Mouse (Mus musculus) midbrain, embryonic 12.5 days (tissue): ENCODE data around the gene Dzip1l. TPM values are rescaled to one million over a fixed set of nuclear protein-coding genes. Genes with fewer than 3 reads are reported as not detected.
"Not testable (repeated sequence)": the region's sequence is repeated elsewhere in the genome, so short reads cannot be mapped to it uniquely, and the experiment has no call there.

Experiments
- ATAC-seq: fragments of 200-750 bp; cut with Nextera tagmentation; 2 replicates; pipeline ENCODE4 v1.8.0; 2017; ENCODE audit warnings: low read depth, moderate TSS enrichment, moderate library complexity; ENCODE audit not compliant: low FRiP score
- H3K27ac ChIP-seq: fragments of 300-500 bp; sonication (generic); replicated peaks from 2 replicates; pipeline ENCODE4 v1.5.1; 2016; ENCODE audit warnings: mild to moderate bottlenecking
- H3K27me3 ChIP-seq: fragments of 300-500 bp; sonication (generic); 2 replicates; pipeline ENCODE4 v1.6.1; 2016; ENCODE audit warnings: mild to moderate bottlenecking
- H3K36me3 ChIP-seq: fragments of 300-500 bp; sonication (generic); 2 replicates; pipeline ENCODE4 v1.6.1; 2016
- H3K4me1 ChIP-seq: fragments of 300-500 bp; sonication (generic); 2 replicates; pipeline ENCODE4 v1.6.1; 2016
- H3K4me2 ChIP-seq: fragments of 300-500 bp; sonication (generic); replicated peaks from 2 replicates; pipeline ENCODE4 v1.6.1; 2016; ENCODE audit warnings: mild to moderate bottlenecking, moderate library complexity
- H3K4me3 ChIP-seq: fragments of 300-500 bp; sonication (generic); 2 replicates; pipeline ENCODE4 v1.5.1; 2016; ENCODE audit warnings: mild to moderate bottlenecking
- H3K9ac ChIP-seq: fragments of 300-500 bp; sonication (generic); replicated peaks from 2 replicates; pipeline ENCODE4 v1.6.1; 2016; ENCODE audit warnings: mild to moderate bottlenecking, moderate library complexity
- H3K9me3 ChIP-seq: fragments of 300-500 bp; sonication (generic); 2 replicates; pipeline ENCODE4 v1.6.1; 2016; ENCODE audit warnings: mild to moderate bottlenecking
- WGBS: fragments of 180-500 bp; shearing (Covaris S2); methylation state at CpG from one replicate; pipeline ENCODE4 v1.1.7; 2016; 5-methylcytosine and 5-hydroxymethylcytosine counted together
- polyA plus RNA-seq: library from polyadenylated mRNA; unstranded; fragments of >200 nt; fragmentation: Nextera tagmentation; extraction: Ambion mirVana; gene quantifications from 2 replicates; pipeline ENCODE4 v1.2.1, GENCODE M21; 2016

Gene Dzip1l
- polyA plus RNA-seq: 19.0 and 21.2 TPM in 2 replicates

GRCm38 (mm10) chr9:99629281-99630011 is at the start of gene Dzip1l:
Gene Dzip1l (plus strand): TSS chr9:99629496.
- H3K4me1 ChIP-seq: peaks cover 32% of the 10 kb centered on the region
- no peaks in the 10 kb centered on the region for H3K27me3 ChIP-seq
- 0 out of 2 replicates have a peak, but pooled peaks cover 3% of the 10 kb centered on the region for H3K36me3 ChIP-seq
- H3K9ac ChIP-seq: peak within 1 kb of the TSS; percentile 75
- H3K27ac ChIP-seq: peak within 1 kb of the TSS; percentile 78
- no peaks in the 10 kb centered on the region for H3K9me3 ChIP-seq
- under 1% methylated on average over 43 of the region's 44 CpGs for WGBS
- H3K4me2 ChIP-seq: peak within 1 kb of the TSS; percentile 76
- peak within 1 kb of the TSS; percentile 62 for H3K4me3 ChIP-seq
- ATAC-seq: peak; percentile 93

GRCm38 (mm10) chr9:99580655-99581054 is 48.6 kb upstream of the Dzip1l start:
- Histone ChIP-seq H3K9ac (no peak overlapping the region), H3K27ac (no peak overlapping the region), H3K4me3 (no peak overlapping the region), H3K9me3 (no peaks in the 10 kb centered on the region), H3K4me1 (peaks cover 11% of the 10 kb centered on the region), H3K36me3 (peaks cover 49% of the 10 kb centered on the region), H3K27me3 (no peaks in the 10 kb centered on the region), H3K4me2 (no peak overlapping the region)
- WGBS: 53% methylated on average over 2 of the region's 2 CpGs
- no peak; the same call in 1 of the 2 replicates for ATAC-seq

GRCm38 (mm10) chr9:99587505-99588202 is 41.6 kb upstream of the Dzip1l start:
- no peak for ATAC-seq
- no peaks in the 10 kb centered on the region for H3K9me3 ChIP-seq
- no peaks in the 10 kb centered on the region for H3K4me1 ChIP-seq
- H3K9ac ChIP-seq: no peak overlapping the region
- 30% methylated on average over 8 of the region's 8 CpGs for WGBS
- no peak overlapping the region for H3K4me2 ChIP-seq
- no peak overlapping the region for H3K4me3 ChIP-seq
- no peaks in the 10 kb centered on the region for H3K27me3 ChIP-seq
- H3K36me3 ChIP-seq: peaks cover 19% of the 10 kb centered on the region
- no peak overlapping the region for H3K27ac ChIP-seq

GRCm38 (mm10) chr9:99591144-99591543 is 38.2 kb upstream of the Dzip1l start:
- no peak overlapping the region for H3K9ac ChIP-seq
- no peak overlapping the region for H3K4me3 ChIP-seq
- no peaks in the 10 kb centered on the region for H3K4me1 ChIP-seq
- H3K27ac ChIP-seq: no peak overlapping the region
- 84% methylated on average over 8 of the region's 8 CpGs for WGBS
- H3K27me3 ChIP-seq: no peaks in the 10 kb centered on the region
- ATAC-seq: no peak
- no peaks in the 10 kb centered on the region for H3K9me3 ChIP-seq
- no peak overlapping the region for H3K4me2 ChIP-seq
- no peaks in the 10 kb centered on the region for H3K36me3 ChIP-seq

GRCm38 (mm10) chr9:99599127-99599526 is 30.2 kb upstream of the Dzip1l start:
- not testable (repeated sequence) for H3K27ac ChIP-seq, H3K4me3 ChIP-seq, H3K4me2 ChIP-seq, H3K9me3 ChIP-seq, H3K4me1 ChIP-seq, ATAC-seq, H3K9ac ChIP-seq, H3K36me3 ChIP-seq, H3K27me3 ChIP-seq
- 93% methylated on average over 6 of the region's 6 CpGs for WGBS

- no peak for ATAC-seq
- no peak overlapping the region for H3K4me3 ChIP-seq
- H3K27me3 ChIP-seq: no peaks in the 10 kb centered on the region
- WGBS: 84% methylated on average over 2 of the region's 2 CpGs
- H3K4me2 ChIP-seq: no peak overlapping the region
- no peak overlapping the region for H3K9ac ChIP-seq
- no peaks in the 10 kb centered on the region for H3K4me1 ChIP-seq
- no peak overlapping the region for H3K27ac ChIP-seq
- no peaks in the 10 kb centered on the region for H3K9me3 ChIP-seq
- H3K36me3 ChIP-seq: no peaks in the 10 kb centered on the region
Measured at GRCm38 (mm10) chr9:99603566-99603965, 25.7 kb upstream of the Dzip1l start.

GRCm38 (mm10) chr9:99612202-99612601 is 17.1 kb upstream of the Dzip1l start, which contains the start of gene A4gnt:
Gene A4gnt (plus strand): TSS chr9:99612502.
- no peak within 1 kb of the TSS for H3K9ac ChIP-seq
- H3K27me3 ChIP-seq: no peaks in the 10 kb centered on the region
- H3K4me1 ChIP-seq: no peaks in the 10 kb centered on the region
- no peak within 1 kb of the TSS for H3K27ac ChIP-seq
- ATAC-seq: no peak
- H3K4me3 ChIP-seq: no peak within 1 kb of the TSS
- no peaks in the 10 kb centered on the region for H3K36me3 ChIP-seq
- no peak within 1 kb of the TSS for H3K4me2 ChIP-seq
- H3K9me3 ChIP-seq: no peaks in the 10 kb centered on the region
- 53% methylated on average over 2 of the region's 2 CpGs for WGBS

- Histone ChIP-seq H3K9ac (no peak overlapping the region), H3K27ac (no peak overlapping the region), H3K36me3 (no peaks in the 10 kb centered on the region), H3K27me3 (no peaks in the 10 kb centered on the region), H3K4me2 (no peak overlapping the region), H3K9me3 (no peaks in the 10 kb centered on the region), H3K4me3 (no peak overlapping the region), H3K4me1 (no peaks in the 10 kb centered on the region)
- 94% methylated on average over 8 of the region's 8 CpGs for whole genome bisulfite sequencing
- ATAC-seq: no peak
Measured at GRCm38 (mm10) chr9:99619688-99620087, 9.6 kb upstream of the Dzip1l start.

GRCm38 (mm10) chr9:99620196-99620595 is 9.1 kb upstream of the Dzip1l start:
- H3K4me2 ChIP-seq: no peak overlapping the region
- H3K4me1 ChIP-seq: no peaks in the 10 kb centered on the region
- H3K36me3 ChIP-seq: no peaks in the 10 kb centered on the region
- no peak overlapping the region for H3K9ac ChIP-seq
- no peaks in the 10 kb centered on the region for H3K9me3 ChIP-seq
- H3K27ac ChIP-seq: no peak overlapping the region
- WGBS: 95% methylated on average over 11 of the region's 11 CpGs
- no peak overlapping the region for H3K4me3 ChIP-seq
- no peak for ATAC-seq
- H3K27me3 ChIP-seq: no peaks in the 10 kb centered on the region

GRCm38 (mm10) chr9:99622034-99622433 is 7.3 kb upstream of the Dzip1l start:
- Histone ChIP-seq H3K4me3 (no peak overlapping the region), H3K27me3 (no peaks in the 10 kb centered on the region), H3K9me3 (no peaks in the 10 kb centered on the region), H3K36me3 (no peaks in the 10 kb centered on the region), H3K9ac (no peak overlapping the region), H3K4me2 (no peak overlapping the region), H3K4me1 (no peaks in the 10 kb centered on the region), H3K27ac (no peak overlapping the region)
- 81% methylated on average over 1 of the region's 1 CpGs for WGBS
- ATAC-seq: no peak

- ATAC-seq: no peak
- no peak overlapping the region for H3K4me3 ChIP-seq
- WGBS: 67% methylated on average over 2 of the region's 2 CpGs
- H3K4me2 ChIP-seq: no peak overlapping the region
- H3K4me1 ChIP-seq: no peaks in the 10 kb centered on the region
- H3K9me3 ChIP-seq: no peaks in the 10 kb centered on the region
- H3K27me3 ChIP-seq: no peaks in the 10 kb centered on the region
- no peak overlapping the region for H3K27ac ChIP-seq
- H3K9ac ChIP-seq: no peak overlapping the region
- H3K36me3 ChIP-seq: no peaks in the 10 kb centered on the region
Measured at GRCm38 (mm10) chr9:99622966-99623365, 6.3 kb upstream of the Dzip1l start.

GRCm38 (mm10) chr9:99624117-99624516 is 5.2 kb upstream of the Dzip1l start:
- Histone ChIP-seq H3K27ac (no peak overlapping the region), H3K9ac (no peak overlapping the region), H3K4me1 (peaks cover 6% of the 10 kb centered on the region; the same call in 1 of the 2 replicates), H3K36me3 (no peaks in the 10 kb centered on the region), H3K9me3 (no peaks in the 10 kb centered on the region), H3K4me3 (no peak overlapping the region), H3K4me2 (no peak overlapping the region), H3K27me3 (no peaks in the 10 kb centered on the region)
- WGBS: 85% methylated on average over 6 of the region's 6 CpGs
- no peak for ATAC-seq
